Mouse (Mus musculus) bone marrow, adult 2 months (tissue): ENCODE results near the gene Spink8.

ENCODE experiments used
- CTCF ChIP-seq: fragments of 200-500 bp; IDR thresholded peaks from 2 replicates; pipeline ENCODE4 v1.5.1; 2011; ENCODE audit warnings: low read length, control low read depth; ENCODE audit not compliant: control insufficient read depth, insufficient read depth
- POLR2A ChIP-seq: fragments of 200-500 bp; IDR thresholded peaks from 2 replicates; pipeline ENCODE4 v1.6.1; 2011; ENCODE audit warnings: low read depth, mild to moderate bottlenecking, control low read depth, low read length, borderline replicate concordance; ENCODE audit not compliant: control insufficient read depth

DNA sequence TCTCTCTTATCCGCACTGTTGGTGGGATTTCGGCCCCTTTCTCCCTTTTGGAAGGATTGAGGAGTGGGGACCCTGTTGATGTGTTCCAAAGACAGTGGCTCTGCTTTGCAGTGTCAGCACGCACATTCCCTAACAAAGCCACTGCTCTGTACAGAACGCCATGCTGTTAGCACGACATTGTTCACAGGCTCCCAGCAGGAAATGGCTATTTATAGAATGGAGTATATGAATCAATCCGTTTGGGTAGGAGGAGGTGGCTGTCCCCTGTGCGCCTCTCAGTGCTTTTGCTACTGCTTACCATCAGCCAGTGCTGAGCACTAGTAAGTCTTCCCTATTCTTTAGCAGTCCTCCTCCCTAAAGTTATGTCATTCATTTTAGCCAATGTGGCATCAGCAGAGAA, 1.3 kb downstream of the Spink8 start:
- TF ChIP-seq POLR2A (no peak), CTCF (no peak)
